Mouse (Mus musculus): ENCODE measurements at regions not wholly inside any gene's neighbourhood (a gene's known extent, or its start where the extent isn't known, plus 50 kb on each side); places are given as distances from the start of the nearest gene placed in this dataset.

- Histone ChIP-seq H3K9me3 (no peaks in the 10 kb centered on the region), H3K4me1 (peaks cover 2% of the 10 kb centered on the region), H3K27ac (no peak overlapping the region), H3K9ac (no peak overlapping the region), H3K4me2 (no peak overlapping the region), H3K36me3 (replicated peaks) (no peaks in the 10 kb centered on the region), H3K4me3 (no peak overlapping the region), H3K27me3 (replicated peaks) (no peaks in the 10 kb centered on the region)
- ATAC-seq (replicated peaks): no peak
- 59% methylated on average over 3 of the region's 3 CpGs for WGBS
Observed at GRCm38 (mm10) chr1:33031991-33032390, 484.9 kb upstream of the Gm5415 start.

GRCm38 (mm10) chr1:33026683-33027415, 479.8 kb upstream of the Gm5415 start:
- H3K9me3 ChIP-seq: no peaks in the 10 kb centered on the region
- ATAC-seq (replicated peaks): peak; percentile 86
- no peaks in the 10 kb centered on the region for H3K36me3 ChIP-seq (replicated peaks)
- WGBS: 15% methylated on average over 8 of the region's 8 CpGs
- no peak overlapping the region for H3K4me3 ChIP-seq
- no peak overlapping the region for H3K4me2 ChIP-seq
- peak overlapping the region; percentile 48 for H3K27ac ChIP-seq
- no peak overlapping the region for H3K9ac ChIP-seq
- H3K4me1 ChIP-seq: peaks cover 10% of the 10 kb centered on the region
- H3K27me3 ChIP-seq (replicated peaks): no peaks in the 10 kb centered on the region

DNA sequence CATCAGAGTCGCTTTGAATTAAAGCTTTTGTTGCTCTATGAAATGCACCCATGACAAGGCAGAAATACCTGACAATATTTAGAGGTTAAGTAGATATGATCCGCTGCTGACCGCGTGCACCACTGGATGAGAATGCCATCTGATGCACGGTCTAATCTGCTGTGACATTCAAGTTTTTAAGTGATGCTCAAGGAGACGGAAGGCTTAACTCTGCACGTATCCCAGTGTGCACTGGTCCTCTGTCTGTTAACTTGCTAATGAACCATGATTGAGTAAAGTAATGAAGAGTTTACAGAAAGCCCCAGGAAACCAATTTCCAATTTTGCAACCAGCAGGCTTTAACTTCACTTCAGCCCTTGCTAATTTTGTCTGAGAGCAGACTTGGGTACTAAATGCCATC, 478.3 kb upstream of the Gm5415 start:
- H3K27ac ChIP-seq: no peak overlapping the region
- H3K4me2 ChIP-seq: no peak overlapping the region
- no peak overlapping the region for H3K4me3 ChIP-seq
- H3K4me1 ChIP-seq: peaks cover 10% of the 10 kb centered on the region
- ATAC-seq (replicated peaks): peak; percentile 59
- no peaks in the 10 kb centered on the region for H3K36me3 ChIP-seq (replicated peaks)
- 14% methylated on average over 7 of the region's 7 CpGs for WGBS
- no peak overlapping the region for H3K9ac ChIP-seq
- H3K27me3 ChIP-seq (replicated peaks): no peaks in the 10 kb centered on the region
- H3K9me3 ChIP-seq: no peaks in the 10 kb centered on the region

- Histone ChIP-seq H3K36me3 (replicated peaks) (no peaks in the 10 kb centered on the region), H3K27me3 (replicated peaks) (no peaks in the 10 kb centered on the region)
Observed at GRCm38 (mm10) chr1:33022852-33023251, 475.8 kb upstream of the Gm5415 start.

DNA sequence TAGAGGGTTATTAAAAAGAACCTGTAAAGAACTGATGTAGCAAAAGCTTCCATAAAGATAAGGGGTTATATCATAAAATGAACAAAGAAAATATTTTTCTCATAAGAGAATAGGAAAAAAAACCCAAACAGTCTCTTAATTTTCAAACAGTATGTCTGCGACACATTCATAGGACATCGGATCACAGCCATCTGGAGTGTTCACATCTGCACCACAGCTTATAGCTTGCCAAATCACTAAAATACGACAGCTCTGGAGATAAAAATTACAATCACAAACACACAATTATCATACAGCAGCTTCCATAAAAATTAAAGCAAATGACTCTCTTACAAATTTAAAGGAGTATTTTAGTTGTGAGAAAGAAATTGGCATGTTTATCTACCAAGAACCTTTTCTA, 456.9 kb upstream of the Gm5415 start:
- WGBS: 85% methylated on average over 3 of the region's 3 CpGs

More at GRCm38 (mm10) chr1:33022852-33023251, 475.8 kb upstream of the Gm5415 start:
- ATAC-seq (replicated peaks): no peak
- Histone ChIP-seq H3K9me3 (no peaks in the 10 kb centered on the region), H3K27ac (no peak overlapping the region), H3K4me3 (no peak overlapping the region), H3K4me2 (no peak overlapping the region), H3K4me1 (peaks cover 10% of the 10 kb centered on the region), H3K9ac (no peak overlapping the region)
- 83% methylated on average over 4 of the region's 4 CpGs for WGBS

DNA sequence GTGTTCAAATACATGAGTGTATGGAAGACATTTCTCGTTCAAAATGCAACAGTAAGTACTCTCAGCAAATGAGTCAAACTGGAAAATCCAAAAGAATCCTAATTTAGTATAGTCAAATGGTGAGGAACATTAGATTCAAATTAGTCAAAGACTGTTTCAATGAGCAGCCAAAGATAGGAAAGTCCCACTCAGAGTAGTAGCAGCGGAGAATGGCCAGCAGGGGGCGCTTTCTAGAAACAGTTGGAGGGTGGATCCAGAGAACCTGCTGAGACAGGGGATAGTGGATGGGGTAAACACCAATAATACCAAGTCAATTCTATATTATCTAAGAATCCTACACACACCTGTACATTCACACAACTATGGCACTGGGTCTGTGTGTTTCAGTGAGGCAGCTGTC, 417.9 kb upstream of the Gm5415 start:
- no peaks in the 10 kb centered on the region for H3K27me3 ChIP-seq (replicated peaks)
- ATAC-seq (replicated peaks): no peak
- WGBS: 71% methylated on average over 3 of the region's 3 CpGs

More for the DNA sequence above, 456.9 kb upstream of the Gm5415 start:
- no peaks in the 10 kb centered on the region for H3K27me3 ChIP-seq (replicated peaks)
- no peak overlapping the region for H3K4me2 ChIP-seq
- no peaks in the 10 kb centered on the region for H3K9me3 ChIP-seq
- H3K4me3 ChIP-seq: no peak overlapping the region
- no peak for ATAC-seq (replicated peaks)
- no peak overlapping the region for H3K27ac ChIP-seq
- H3K36me3 ChIP-seq (replicated peaks): no peaks in the 10 kb centered on the region
- no peaks in the 10 kb centered on the region for H3K4me1 ChIP-seq
- no peak overlapping the region for H3K9ac ChIP-seq

DNA sequence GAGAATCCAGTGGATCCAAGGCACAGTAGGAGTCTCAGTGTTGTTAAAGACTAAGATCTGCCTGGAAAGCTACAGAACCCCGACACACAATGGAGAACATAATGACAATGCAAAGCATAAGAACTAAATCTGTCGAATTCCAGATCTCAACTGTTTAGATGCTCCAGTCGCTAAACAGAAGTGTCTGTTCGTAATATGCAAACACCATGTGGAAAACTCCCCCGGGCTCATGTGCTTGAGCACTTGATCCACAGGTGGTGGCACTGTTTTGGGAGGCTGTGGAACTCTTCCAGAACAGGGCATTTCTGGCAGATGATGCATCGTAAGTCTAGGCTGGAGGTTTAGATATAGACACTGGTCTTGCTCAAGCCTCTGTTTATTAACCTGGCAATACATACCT, 412.2 kb upstream of the Gm5415 start:
- no peaks in the 10 kb centered on the region for H3K36me3 ChIP-seq (replicated peaks)
- no peak for ATAC-seq (replicated peaks)
- no peaks in the 10 kb centered on the region for H3K27me3 ChIP-seq (replicated peaks)
- no peaks in the 10 kb centered on the region for H3K4me1 ChIP-seq
- no peak overlapping the region for H3K27ac ChIP-seq
- no peak overlapping the region for H3K4me3 ChIP-seq
- H3K4me2 ChIP-seq: no peak overlapping the region
- H3K9ac ChIP-seq: no peak overlapping the region
- WGBS: 84% methylated on average over 6 of the region's 6 CpGs
- H3K9me3 ChIP-seq: no peaks in the 10 kb centered on the region

More for the DNA sequence above, 417.9 kb upstream of the Gm5415 start:
- no peaks in the 10 kb centered on the region for H3K9me3 ChIP-seq
- no peak overlapping the region for H3K4me2 ChIP-seq
- H3K4me1 ChIP-seq: no peaks in the 10 kb centered on the region
- no peak overlapping the region for H3K4me3 ChIP-seq
- H3K9ac ChIP-seq: no peak overlapping the region
- H3K27ac ChIP-seq: no peak overlapping the region
- no peaks in the 10 kb centered on the region for H3K36me3 ChIP-seq (replicated peaks)

- WGBS: 60% methylated on average over 4 of the region's 4 CpGs
- ATAC-seq (replicated peaks): no peak
Observed at GRCm38 (mm10) chr1:32946254-32946653, 399.2 kb upstream of the Gm5415 start.

GRCm38 (mm10) chr1:32930381-32930780, 383.3 kb upstream of the Gm5415 start:
- Histone ChIP-seq H3K36me3 (replicated peaks) (no peaks in the 10 kb centered on the region), H3K9ac (no peak overlapping the region), H3K27me3 (replicated peaks) (no peaks in the 10 kb centered on the region), H3K9me3 (no peaks in the 10 kb centered on the region), H3K4me2 (no peak overlapping the region), H3K4me3 (no peak overlapping the region), H3K4me1 (no peaks in the 10 kb centered on the region), H3K27ac (no peak overlapping the region)
- no peak for ATAC-seq (replicated peaks)
- WGBS: 71% methylated on average over 3 of the region's 3 CpGs

More at GRCm38 (mm10) chr1:32946254-32946653, 399.2 kb upstream of the Gm5415 start:
- H3K36me3 ChIP-seq (replicated peaks): no peaks in the 10 kb centered on the region
- no peaks in the 10 kb centered on the region for H3K4me1 ChIP-seq
- no peak overlapping the region for H3K4me3 ChIP-seq
- H3K4me2 ChIP-seq: no peak overlapping the region
- H3K9me3 ChIP-seq: no peaks in the 10 kb centered on the region
- no peaks in the 10 kb centered on the region for H3K27me3 ChIP-seq (replicated peaks)
- H3K27ac ChIP-seq: no peak overlapping the region
- H3K9ac ChIP-seq: no peak overlapping the region

GRCm38 (mm10) chr1:32902437-32902836, 355.3 kb upstream of the Gm5415 start:
- Histone ChIP-seq H3K36me3 (replicated peaks) (no peaks in the 10 kb centered on the region), H3K4me3 (no peak overlapping the region), H3K27me3 (replicated peaks) (no peaks in the 10 kb centered on the region), H3K4me1 (no peaks in the 10 kb centered on the region), H3K9ac (no peak overlapping the region), H3K9me3 (no peaks in the 10 kb centered on the region), H3K27ac (no peak overlapping the region), H3K4me2 (no peak overlapping the region)
- no peak for ATAC-seq (replicated peaks)

DNA sequence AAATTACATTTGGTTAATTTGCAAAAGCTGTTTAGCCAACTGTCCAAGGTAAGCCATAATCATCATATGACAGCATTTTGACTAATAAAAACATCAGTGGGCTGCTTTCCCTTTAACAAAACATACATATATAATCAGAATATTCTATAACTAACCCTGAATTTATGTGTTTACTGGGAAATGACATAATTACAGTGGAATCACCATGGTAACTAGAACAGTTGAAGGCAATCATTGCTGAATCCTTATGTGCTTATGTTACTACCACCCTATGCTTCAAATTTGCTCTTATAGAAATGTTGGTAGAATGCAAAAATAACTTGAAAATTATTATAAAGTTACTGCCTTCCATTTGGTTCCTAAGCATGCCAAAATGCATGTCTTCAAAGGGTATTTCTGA, 340.6 kb upstream of the Gm5415 start:
- H3K27ac ChIP-seq: no peak overlapping the region
- H3K36me3 ChIP-seq (replicated peaks): no peaks in the 10 kb centered on the region
- H3K9ac ChIP-seq: no peak overlapping the region
- no peaks in the 10 kb centered on the region for H3K9me3 ChIP-seq
- no peaks in the 10 kb centered on the region for H3K4me1 ChIP-seq
- no peaks in the 10 kb centered on the region for H3K27me3 ChIP-seq (replicated peaks)
- no peak for ATAC-seq (replicated peaks)
- H3K4me3 ChIP-seq: no peak overlapping the region
- no peak overlapping the region for H3K4me2 ChIP-seq

GRCm38 (mm10) chr1:32872920-32873319, 325.8 kb upstream of the Gm5415 start:
- no peak for ATAC-seq (replicated peaks)

DNA sequence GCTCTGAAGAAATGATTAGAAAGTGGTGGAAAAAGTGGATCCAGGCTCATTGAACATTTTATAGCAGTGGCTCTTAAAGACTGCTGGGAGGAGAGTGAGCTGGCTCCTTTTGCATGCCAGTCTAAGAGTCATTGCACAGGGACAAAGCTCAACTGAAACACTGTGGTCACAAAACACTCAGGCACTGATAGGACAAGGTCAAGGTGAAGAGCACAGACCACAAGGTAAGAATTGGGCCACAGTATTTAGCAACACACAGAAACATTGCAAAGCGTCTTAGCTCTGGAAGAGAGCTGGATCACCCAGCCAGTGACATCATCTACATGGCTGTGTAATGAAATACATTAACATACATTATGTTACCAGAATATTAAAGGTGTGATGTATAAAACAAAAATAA, 319.0 kb upstream of the Gm5415 start:
- Histone ChIP-seq H3K4me2 (no peak overlapping the region), H3K9ac (no peak overlapping the region), H3K4me1 (no peaks in the 10 kb centered on the region), H3K27me3 (replicated peaks) (no peaks in the 10 kb centered on the region), H3K27ac (no peak overlapping the region), H3K36me3 (replicated peaks) (no peaks in the 10 kb centered on the region), H3K4me3 (no peak overlapping the region), H3K9me3 (no peaks in the 10 kb centered on the region)
- no peak for ATAC-seq (replicated peaks)
- WGBS: 88% methylated on average over 1 of the region's 1 CpGs

More at GRCm38 (mm10) chr1:32872920-32873319, 325.8 kb upstream of the Gm5415 start:
- Histone ChIP-seq H3K4me3 (no peak overlapping the region), H3K36me3 (replicated peaks) (no peaks in the 10 kb centered on the region), H3K9me3 (no peaks in the 10 kb centered on the region), H3K9ac (no peak overlapping the region), H3K27ac (no peak overlapping the region), H3K4me1 (0 out of 2 replicates have a peak, but pooled peaks cover 3% of the 10 kb centered on the region), H3K27me3 (replicated peaks) (no peaks in the 10 kb centered on the region), H3K4me2 (no peak overlapping the region)
- WGBS: 70% methylated on average over 8 of the region's 8 CpGs
